Mouse (Mus musculus) thymus, postnatal 10 days (tissue): ENCODE measurements at regions not wholly inside any gene's neighbourhood (a gene's known extent, or its start where the extent isn't known, plus 50 kb on each side); places are given as distances from the start of the nearest gene placed in this dataset.
A peak's percentile ranks its signal among the peaks of the same experiment; 100 is the strongest.
"Not testable (repeated sequence)": the region's sequence is repeated elsewhere in the genome, so short reads cannot be mapped to it uniquely, and the experiment has no call there.

Source experiments
- DNase-seq, 2 experiments: peaks; one replicate each; pipeline ENCODE4 v3.0.0; 2021; ENCODE audit warnings: low spot score in 2 of 2

DNA sequence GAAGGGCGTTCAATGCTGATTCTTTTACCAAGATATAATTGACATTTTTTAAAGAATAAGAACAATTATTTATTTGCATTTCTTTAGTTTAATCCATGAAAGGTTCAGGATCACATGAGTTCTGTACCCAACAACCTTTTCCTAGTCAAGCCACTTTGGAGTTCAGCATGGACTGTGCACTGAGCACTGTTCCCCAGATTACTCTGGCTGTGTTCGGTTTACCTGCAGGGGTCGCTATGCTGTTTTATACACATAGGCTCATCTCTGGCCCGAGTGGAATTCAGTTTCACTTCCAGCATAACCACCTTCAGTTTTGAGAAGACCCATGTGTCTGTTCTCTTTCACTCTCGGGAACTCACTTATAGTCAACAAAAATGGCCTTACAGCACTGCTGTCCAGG is 93.5 kb upstream of the Smarcad1 start:
- not testable (repeated sequence) for DNase-seq

DNA sequence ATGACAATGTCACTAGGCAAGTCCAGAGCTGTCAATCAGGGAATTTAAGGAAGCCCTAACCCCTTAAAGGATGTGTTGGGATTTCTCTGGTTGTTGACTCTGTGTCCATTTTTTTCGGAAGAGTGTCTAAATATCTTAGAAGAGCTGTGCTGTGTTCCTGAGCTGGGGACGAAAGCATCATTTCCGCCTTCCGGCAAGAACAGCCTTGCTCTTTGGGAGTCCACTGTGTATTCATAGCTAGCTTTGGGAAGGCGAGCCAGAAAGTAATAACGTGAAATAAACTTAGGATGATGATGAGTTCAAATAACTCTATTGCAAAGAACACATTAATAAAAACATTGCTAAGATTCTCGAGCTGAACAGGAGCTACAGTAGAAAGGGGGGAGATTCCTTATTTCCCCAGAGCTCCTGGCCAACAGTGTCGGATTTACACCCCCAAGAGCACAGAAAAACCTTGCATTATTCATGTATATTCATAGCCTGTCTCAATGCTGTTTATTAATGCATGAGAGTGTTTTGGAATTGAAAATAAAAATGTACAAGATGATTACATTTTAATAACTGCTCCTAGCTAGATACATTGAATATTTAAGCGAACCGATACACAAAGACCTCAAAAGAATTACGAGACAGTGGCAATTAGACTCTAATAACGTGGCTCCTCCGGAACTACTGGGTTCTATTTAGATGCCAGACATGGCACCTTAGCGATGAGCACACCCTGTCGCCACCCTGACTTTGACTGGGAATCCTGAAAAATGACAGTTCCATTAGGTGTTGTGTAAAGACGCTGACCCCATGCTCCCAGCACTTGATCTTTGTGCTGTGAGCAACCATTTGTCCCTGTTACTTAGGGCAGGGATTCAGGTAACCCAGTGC is 80.5 kb upstream of the Smarcad1 start:
- DNase-seq = no peak

DNA sequence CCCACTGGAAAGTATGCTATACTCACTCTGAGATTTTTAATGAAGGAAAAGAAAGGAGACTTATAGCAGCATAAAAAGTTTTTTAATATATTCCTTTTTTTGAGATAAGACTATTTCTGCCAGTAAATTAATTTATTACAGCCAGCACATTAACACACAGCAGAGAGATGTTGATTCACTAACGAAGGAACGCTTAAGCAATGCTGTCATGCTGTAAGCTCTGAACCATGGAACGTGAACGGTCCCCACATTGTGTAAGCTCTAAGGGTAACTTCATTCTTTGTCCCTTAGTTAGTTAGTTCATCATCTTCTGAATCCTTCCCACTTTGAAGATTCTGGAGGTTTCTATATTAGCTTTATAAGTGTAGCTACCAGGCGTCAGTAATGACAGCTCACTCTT is 79.8 kb upstream of the Smarcad1 start:
- DNase-seq = no peak

DNA sequence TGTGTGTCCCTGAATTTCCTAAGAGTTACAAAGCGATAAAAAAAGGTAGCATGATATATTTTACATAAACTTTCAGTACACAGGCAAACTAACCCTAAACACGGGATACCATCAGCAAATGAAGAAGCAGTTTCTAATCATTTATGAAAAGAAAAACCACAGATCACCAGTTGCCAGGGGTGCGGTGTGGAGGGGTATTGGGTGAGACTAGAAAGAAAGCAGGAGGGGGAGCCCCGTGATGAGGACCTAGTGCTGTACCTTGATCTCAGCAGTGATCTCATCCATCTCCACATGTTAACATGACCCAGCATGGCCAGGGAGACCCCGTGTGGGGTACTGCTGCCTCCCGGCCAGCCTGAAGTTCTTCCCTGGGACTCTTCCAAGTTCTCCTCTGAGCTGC is 77.7 kb upstream of the Smarcad1 start:
- DNase-seq = no peak

DNA sequence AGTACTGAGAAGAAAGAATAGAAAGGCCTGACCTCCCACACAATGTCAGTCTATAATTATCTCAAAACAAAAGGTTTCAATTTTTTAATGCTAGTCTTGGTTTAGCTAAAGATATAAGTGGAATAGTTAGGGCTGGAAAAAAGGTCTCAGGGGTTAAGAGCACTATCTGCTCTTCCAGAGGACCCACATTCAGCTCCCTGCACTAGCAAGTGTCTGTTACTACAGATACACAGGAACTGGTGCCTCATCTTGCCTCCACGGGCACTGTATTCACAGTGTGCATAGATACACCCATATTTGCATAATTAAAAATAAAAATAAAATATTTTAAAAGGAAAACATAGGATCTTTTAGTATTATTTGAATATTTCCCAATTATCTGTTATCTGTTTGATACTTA is 77.2 kb upstream of the Smarcad1 start:
- DNase-seq = no peak

DNA sequence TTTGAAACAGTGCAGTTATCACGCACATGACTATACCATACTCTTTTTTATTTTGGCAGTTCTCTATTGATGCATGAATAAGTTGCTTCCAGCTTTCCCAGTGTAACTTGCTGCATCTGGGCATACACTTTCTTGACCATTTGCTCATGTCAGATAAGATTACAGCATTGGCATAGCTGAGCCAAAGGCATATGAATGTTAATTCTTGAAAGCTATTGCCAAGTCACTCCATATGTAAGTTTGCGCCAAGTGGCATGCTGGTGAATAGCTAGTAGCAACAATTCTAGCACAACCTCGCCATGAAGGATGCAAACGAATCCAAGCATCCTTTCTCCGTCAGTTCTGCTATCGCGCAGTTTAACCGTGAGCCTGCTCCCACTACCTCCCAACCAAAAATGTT is 72.2 kb upstream of the Smarcad1 start:
- no peak for DNase-seq

DNA sequence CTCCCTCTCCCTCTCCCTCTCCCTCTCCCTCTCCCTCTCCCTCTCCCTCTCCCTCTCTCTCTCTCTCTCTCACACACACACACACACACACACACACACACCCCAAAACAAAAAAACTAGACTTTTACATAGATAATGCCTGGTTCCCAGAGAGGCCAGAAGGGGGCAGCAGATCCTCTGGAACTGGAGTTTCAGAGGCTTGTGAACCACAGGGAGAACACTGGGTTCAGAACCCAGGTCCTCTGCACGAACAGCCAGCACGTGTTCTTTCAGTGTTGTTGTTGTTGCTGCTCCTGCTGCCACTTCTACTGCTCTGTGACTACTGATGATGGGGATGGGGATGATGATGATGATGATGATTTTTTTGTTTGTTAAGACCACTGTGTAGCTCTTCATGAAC is 68.4 kb upstream of the Smarcad1 start:
- peak in 1 of 2 experiments; percentile 34 for DNase-seq

DNA sequence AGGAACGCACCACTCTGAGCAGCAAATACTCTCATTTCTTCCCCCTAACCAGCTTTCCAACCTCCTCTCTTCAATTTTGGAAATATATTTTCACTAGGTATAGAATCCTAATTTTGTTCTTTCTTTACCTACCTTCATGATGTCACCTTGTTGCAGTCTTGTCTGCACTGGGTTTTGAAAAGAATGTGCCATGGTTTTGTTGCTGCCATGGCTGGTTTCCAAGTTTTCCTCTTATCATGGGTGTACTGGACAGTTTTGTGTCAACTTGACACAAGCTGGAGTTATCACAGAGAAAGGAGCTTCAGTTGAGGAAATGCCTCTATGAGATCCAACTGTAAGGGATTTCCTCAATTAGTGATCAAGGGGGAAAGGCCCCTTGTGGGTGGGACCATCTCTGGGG is 67.9 kb upstream of the Smarcad1 start:
- not testable (repeated sequence) for DNase-seq

DNA sequence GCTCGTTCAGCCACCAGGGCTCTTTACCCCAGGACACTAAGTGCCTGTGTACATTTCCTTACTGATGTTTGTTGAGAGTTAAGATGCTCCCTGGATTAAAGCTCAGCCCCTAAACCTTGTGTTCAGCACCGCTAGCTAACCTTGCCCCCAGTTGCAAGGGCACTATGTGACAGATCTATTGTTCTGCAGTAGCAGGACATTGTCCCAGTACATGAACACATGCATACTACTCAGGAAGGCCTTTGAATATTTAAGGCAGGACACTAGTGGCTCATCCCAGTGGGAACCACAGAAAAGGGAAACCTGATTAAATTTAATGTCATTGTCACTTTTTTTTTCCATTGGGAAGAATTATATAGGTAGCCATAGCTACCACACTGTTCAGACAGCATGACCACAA is 60.3 kb upstream of the Smarcad1 start:
- no peak for DNase-seq
